Mouse (Mus musculus) stomach, postnatal 0 days (tissue): ENCODE results near the gene Unc45a.
A peak's percentile ranks its signal among the peaks of the same experiment; 100 is the strongest.

Experiments used
- CTCF ChIP-seq: IDR thresholded peaks from 2 replicates; pipeline ENCODE4 v1.5.1; 2016; ENCODE audit warnings: antibody characterized with exemption, low read depth, mild to moderate bottlenecking, moderate library complexity
- EP300 ChIP-seq: optimal IDR thresholded peaks from 2 replicates; pipeline ENCODE3; 2016; ENCODE audit warnings: antibody characterized with exemption

DNA sequence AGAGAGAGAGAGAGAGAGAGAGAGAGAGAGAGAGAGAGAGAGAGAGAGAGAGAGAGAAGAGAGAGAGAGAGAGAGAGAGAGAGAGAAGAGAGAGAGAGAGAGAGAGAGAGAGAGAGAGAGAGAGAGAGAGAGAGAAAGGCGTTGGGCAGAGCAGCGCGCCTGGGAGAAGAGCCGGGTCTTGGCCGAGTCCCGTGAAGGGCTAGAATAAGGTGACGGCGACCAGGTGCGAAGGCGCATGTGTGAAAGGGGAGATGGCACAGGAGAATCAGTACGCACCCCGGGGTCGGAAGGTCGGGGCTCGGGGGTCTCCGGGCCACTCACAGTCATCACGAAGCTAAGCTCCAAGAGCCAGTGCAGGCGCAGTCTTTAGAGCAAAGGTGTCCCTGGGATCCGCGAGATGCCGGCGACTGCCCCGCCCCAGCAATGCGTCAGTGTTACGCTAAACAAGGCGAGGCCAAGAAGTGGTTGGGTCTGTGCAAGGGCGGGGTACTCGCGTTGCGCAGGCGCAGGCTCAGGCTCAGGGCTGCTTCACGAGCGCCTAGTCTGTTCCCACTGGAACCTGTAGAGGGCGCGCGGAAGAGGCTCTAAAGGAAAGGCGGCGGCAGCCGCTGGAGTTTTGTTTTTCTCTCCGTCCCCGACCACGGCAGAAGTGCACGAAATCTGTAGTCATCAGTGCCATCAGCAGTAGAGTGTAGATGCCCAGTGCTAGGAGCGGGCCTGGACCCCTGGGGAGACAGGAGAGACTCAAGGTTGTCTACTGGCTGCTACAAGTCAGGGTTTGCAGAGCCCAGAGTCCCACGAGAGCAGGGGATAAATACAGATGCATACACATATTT is 794 bp downstream of the Unc45a start:
- TF ChIP-seq CTCF (peak; percentile 89), EP300 (no peak)
